Mouse (Mus musculus) embryonic fibroblast, embryonic 13.5 days (primary cell): ENCODE results near the gene Mettl2. TPM values are rescaled to one million over a fixed set of nuclear protein-coding genes. Genes with fewer than 3 reads are reported as not detected.

ENCODE experiments used
- H3K27ac ChIP-seq: 2 replicates; pipeline ENCODE4 v1.5.1; 2012; ENCODE audit warnings: low read length, control low read depth, inconsistent platforms; ENCODE audit not compliant: insufficient read depth
- H3K4me1 ChIP-seq: 2 replicates; pipeline ENCODE4 v1.6.1; 2011; ENCODE audit warnings: low read length; ENCODE audit not compliant: control insufficient read depth, insufficient read depth
- H3K4me3 ChIP-seq: 2 replicates; pipeline ENCODE4 v1.5.1; 2011; ENCODE audit warnings: mild to moderate bottlenecking, control low read depth, low read length; ENCODE audit not compliant: insufficient read depth
- CTCF ChIP-seq: IDR thresholded peaks from 2 replicates; pipeline ENCODE4 v1.5.1; 2011; ENCODE audit warnings: mild to moderate bottlenecking, control low read depth, low read length, moderate library complexity, borderline replicate concordance; ENCODE audit not compliant: insufficient read depth
- POLR2A ChIP-seq: IDR thresholded peaks from 2 replicates; pipeline ENCODE4 v1.6.1; 2011; ENCODE audit warnings: low read depth, mild to moderate bottlenecking, control low read depth, low read length, moderate library complexity
- polyA plus RNA-seq: library from polyadenylated mRNA; stranded (reverse); fragments of >200 nt; gene quantifications from 2 replicates; pipeline ENCODE4 v1.2.4, GENCODE M21; 2011; ENCODE audit warnings: low read depth; ENCODE audit not compliant: missing spikeins, insufficient read length

Mettl2 gene
- polyA plus RNA-seq, 1 experiment: 26.8 TPM

DNA sequence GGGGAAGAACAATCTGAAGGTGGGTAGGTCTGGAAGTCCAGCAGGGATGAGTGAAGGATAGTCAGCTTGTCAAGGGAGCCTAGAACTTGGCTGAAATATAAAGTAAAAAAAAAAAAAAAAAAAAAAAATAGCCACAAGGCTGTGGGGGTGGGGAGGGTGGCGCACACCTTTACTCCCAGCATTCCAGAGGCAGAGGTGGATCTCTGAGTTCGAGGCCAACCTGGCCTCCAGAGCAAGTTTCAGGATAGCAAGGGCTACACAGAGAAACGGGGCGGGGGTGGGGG is 25.7 kb downstream of the Mettl2 start:
- Histone ChIP-seq H3K4me1 (0 out of 2 replicates have a peak, but pooled peaks cover 4% of the 10 kb centered on the region), H3K4me3 (no peak overlapping the region), H3K27ac (no peak overlapping the region)
- TF ChIP-seq CTCF (no peak), POLR2A (no peak)

DNA sequence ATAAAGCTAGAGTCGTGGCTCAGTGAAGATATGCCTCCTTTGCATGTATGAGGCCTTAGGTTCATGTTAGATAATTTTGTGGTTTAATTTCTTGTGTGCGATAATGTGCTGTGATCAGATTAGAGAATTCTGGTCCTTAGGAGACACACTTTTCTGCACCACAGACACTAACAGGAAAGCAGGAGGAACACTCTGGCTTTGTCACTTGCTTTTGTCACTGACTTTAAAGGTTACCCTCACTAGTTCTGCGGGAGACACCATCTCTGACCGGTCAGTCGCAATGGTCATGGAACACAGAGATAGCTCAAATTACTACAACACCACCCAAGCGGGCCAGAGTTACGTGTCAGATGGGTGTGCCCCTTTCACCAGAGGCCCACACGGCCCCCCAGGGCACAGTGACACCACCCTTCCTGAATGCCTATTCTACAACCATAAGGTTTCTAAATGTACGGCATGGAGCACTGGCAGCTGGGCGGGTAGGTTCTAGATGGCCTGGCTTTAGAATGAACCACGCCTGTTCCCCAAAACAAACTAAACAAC is 26.2 kb downstream of the Mettl2 start:
- Histone ChIP-seq H3K4me1 (0 out of 2 replicates have a peak, but pooled peaks cover 4% of the 10 kb centered on the region), H3K27ac (no peak overlapping the region), H3K4me3 (no peak overlapping the region)
- TF ChIP-seq CTCF: no peak
- TF ChIP-seq POLR2A: no peak

DNA sequence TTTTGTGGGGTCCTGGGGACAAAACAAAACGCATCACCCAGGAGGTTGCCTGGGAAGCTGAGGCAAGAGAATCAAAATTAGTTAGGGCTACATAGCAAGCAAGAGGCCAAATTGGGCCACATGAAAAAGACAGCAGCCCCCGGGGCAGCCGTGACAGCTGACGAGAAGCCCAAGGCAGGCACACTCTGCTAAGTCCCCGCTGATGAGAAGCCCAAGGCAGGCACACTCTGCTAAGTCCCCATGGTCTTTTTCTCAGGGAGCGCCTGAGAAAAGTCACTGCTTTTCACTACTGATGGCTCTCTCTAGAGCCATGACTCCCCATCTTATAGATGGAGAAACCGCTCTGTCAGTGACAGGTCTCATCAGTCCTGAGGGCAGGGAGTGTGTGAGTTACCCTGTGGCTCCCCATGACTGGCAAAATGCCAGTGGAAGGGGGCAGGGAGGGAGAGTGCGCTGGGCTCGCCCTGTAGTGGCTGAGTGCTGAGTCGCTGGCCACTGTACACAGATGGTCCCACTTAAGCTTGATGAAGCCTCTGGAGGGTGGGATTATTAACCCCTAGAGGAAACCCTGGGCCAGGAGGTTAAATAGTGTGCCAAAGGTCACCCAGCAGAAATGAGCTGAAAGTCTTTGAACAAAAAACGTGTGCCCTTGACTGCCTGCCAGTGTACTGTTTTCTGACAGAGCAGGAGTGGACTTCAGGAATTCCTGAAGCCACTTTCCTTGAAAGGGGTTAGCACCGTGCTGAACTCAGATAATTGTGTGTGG is 27.0 kb downstream of the Mettl2 start:
- TF ChIP-seq POLR2A (no peak), CTCF (no peak)
- Histone ChIP-seq H3K4me1 (0 out of 2 replicates have a peak, but pooled peaks cover 4% of the 10 kb centered on the region), H3K27ac (no peak overlapping the region), H3K4me3 (no peak overlapping the region)

DNA sequence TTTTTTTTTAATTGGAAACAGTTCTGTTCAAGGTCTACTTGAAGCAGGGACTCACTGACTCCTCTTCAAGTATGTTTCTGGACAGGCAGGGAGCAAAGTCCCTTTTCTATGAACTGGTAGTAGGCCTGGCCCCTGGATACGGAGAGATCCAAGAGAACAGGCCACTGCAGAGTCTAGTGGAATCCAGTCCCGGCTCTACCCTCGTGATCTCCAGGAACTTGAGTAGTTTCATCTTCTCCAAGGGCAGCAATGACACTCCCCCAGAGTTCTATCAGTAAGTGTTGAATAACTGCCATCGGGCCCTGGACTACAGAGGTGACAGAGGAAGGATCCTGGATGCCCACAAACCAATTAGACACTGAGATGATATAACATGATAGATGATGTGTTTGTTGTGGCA is 29.7 kb downstream of the Mettl2 start:
- peaks cover 7% of the 10 kb centered on the region; the same call in 1 of the 2 replicates for H3K4me1 ChIP-seq
- H3K27ac ChIP-seq: no peak overlapping the region
- TF ChIP-seq POLR2A (no peak), CTCF (no peak)
- no peak overlapping the region for H3K4me3 ChIP-seq

DNA sequence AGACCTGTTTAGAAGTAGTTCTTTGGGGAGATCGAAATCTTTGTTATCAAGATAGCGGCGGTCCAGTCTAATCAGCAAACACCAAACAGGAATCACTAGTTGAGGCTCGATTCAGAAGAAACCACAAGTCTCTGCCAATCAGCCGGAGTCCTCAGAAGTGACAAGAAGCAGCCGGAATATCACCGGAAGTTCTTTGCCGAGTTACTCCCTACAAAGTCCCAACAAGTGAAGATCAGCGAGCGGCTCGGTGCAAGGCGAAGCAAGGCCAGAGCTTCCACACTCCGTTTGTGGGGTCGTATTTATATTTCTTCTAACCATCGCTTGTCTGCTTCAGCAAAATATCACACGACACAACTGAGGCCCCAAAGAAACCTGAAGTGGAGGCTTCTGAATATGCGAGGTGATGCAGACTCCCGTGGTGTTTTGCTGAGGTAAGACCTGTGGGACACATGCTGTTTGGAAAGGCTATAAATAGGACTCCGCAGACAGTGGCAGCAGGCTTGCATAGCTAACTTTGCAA is 30.6 kb downstream of the Mettl2 start:
- Histone ChIP-seq H3K4me1 (peaks cover 7% of the 10 kb centered on the region; the same call in 1 of the 2 replicates), H3K27ac (no peak overlapping the region), H3K4me3 (no peak overlapping the region)
- TF ChIP-seq POLR2A (no peak), CTCF (no peak)

DNA sequence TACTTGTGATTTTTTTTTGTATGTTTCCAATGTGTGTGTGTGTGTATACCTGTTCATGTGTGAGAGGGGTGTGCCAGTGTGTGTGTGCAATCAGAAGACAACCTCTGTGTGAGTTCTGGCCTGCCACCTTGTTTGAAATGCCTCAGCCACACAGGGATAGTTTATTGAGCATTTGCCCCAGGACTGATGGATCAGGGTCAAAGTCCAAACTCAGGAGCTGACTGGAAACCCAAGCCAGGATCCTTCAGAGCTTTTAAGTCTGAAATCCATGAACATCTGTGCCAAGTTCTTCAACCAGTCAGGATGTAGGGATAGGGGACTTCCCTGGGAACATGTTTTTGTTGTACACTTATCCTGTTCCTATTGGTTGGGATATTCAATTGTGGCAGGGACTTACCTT is 31.8 kb downstream of the Mettl2 start:
- Histone ChIP-seq H3K4me3 (no peak overlapping the region), H3K4me1 (peaks cover 7% of the 10 kb centered on the region; the same call in 1 of the 2 replicates), H3K27ac (no peak overlapping the region)
- TF ChIP-seq CTCF: no peak
- TF ChIP-seq POLR2A: no peak

DNA sequence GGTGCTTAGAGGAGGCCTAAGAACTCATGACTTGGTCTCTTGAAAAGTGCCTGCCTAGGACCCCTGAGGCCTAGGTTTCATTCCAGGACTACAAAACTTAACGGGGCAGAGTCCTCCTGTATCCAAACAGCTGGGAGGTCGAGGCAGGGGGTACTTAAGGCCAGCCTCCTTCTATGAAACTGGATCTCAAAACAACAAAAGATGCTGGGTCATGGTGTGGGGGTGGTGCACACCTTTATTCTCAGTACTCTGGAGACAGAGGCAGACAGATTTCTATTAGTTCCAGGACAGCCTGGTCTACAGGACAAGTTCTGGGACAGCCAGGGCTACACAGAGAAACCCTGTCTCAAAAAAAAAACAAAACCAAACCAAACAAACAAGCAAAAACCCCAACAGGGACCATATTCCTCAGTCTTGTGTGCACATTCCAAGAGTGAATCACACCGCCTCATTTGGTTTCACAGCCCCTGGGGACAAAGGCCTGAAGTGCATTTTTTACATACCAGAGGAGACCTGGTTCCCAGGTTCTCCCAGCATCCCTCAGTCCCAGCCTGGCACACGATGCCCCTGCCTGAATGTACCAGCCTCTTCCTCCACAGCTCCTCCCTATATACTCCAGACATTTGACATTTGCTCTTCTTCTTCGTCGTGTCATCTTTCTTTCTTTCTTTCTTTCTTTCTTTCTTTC is 33.6 kb downstream of the Mettl2 start:
- H3K4me1 ChIP-seq: peaks cover 3% of the 10 kb centered on the region; the same call in 1 of the 2 replicates
- no peak overlapping the region for H3K27ac ChIP-seq
- TF ChIP-seq POLR2A: no peak
- TF ChIP-seq CTCF: no peak
- no peak overlapping the region for H3K4me3 ChIP-seq

DNA sequence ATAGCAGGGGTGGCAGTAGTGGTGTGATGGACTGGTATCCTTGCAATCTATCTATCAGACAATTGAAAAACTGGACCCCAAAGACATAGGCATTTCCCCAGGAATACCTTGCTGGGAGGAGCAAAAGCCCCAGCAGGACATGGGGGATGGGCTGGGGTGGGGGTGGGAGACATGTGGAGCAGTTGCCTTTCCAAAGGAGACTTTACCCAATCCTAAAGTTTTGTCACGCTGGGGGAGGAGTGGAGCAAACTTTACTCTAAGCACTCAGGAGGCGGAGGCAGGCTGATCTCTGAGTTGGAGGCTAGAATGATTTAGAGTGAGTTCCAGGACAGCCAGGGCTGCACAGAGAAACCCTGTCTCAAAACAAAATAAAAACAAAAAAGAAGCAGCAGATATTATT is 35.2 kb downstream of the Mettl2 start:
- Histone ChIP-seq H3K27ac (no peak overlapping the region), H3K4me1 (peaks cover 3% of the 10 kb centered on the region; the same call in 1 of the 2 replicates), H3K4me3 (no peak overlapping the region)
- no peak for TF ChIP-seq CTCF
- TF ChIP-seq POLR2A: no peak

DNA sequence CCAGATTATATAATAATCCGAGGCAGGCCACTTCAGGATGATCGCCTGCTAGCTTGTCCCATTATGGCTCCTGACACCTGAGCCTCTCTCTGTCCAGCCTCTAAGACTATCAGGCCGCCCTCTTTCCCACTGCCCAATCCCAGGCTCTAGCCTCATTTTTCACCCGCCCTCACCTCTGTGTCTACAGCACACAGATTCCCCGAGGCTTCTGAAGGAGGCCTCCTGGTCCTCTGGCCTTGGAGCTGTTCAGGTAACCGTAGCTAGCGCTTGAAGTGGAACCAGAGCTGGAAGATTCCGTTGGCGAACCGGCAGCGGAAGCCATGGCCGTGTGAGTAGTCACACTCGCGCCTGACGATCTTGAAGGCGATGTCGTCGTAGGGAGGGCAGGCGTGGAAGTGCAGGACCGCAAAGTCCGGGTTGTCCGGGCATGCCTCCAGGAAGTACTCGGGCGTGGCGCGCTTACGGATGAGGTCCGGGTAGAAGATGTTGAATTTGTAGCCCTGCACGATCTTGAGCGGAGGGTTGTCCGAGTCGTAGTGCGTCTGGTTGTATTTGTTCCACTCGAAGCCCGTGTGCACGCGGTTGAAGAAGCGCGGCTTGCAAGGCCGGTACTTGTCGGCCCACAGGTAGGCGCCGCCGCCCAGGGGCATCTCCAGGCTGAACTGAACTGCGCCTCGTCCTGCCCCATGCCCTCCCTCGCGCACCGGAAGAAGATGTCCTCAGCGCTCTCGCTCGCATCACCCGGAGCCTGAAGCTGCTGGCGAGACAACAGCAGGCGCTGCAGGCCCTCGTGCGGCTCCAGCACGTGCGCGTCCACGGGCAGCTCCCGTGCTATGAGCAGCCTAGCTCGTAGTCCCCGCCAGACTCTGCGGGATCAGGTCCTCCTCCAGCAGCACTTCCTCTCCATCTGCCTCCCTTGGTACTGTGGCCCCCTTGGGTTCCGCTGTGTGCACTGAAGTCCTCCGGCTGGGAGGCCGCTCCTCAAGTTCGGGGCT is 38.6 kb downstream of the Mettl2 start:
- H3K27ac ChIP-seq: no peak overlapping the region
- H3K4me3 ChIP-seq: no peak overlapping the region
- no peaks in the 10 kb centered on the region for H3K4me1 ChIP-seq
- TF ChIP-seq POLR2A (no peak), CTCF (no peak)

DNA sequence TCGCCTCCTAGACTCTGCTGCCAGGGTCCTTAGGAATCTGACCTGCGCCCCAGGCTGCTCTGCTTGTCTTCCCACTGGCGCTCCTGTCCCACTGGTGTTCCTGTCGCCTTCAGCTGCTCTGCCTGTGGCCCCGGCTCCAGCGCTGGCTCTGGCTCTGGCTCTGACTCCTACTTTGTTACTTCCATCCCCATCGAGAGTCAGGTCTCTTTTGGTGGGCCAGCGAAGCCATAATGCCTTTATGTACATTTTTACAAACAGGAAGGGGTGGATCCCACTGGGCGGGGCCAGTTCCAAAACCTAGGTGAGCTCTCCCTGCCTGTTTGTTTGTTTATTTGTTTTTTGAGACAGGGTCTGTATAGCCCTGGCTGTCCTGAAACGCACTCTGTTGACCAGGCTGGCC is 40.6 kb downstream of the Mettl2 start:
- TF ChIP-seq POLR2A (no peak), CTCF (no peak)
- Histone ChIP-seq H3K27ac (no peak overlapping the region), H3K4me3 (no peak overlapping the region), H3K4me1 (no peaks in the 10 kb centered on the region)
